Mouse (Mus musculus): ENCODE measurements around the gene Pdik1l. TPM values are rescaled to one million over a fixed set of nuclear protein-coding genes. Genes with fewer than 3 reads are reported as not detected.
A peak's percentile ranks its signal among the peaks of the same experiment; 100 is the strongest.
"Not testable (repeated sequence)": the region's sequence is repeated elsewhere in the genome, so short reads cannot be mapped to it uniquely, and the experiment has no call there.

The Pdik1l gene
- total RNA-seq, 4 experiments from 2014 or later, result 13.0 to 20.0 (median 15.5) TPM

GRCm38 (mm10) chr4:134298626-134299497, 11.2 kb upstream of the Pdik1l start:
- DNase-seq, result no peak

- DNase-seq, result no peak
Measured at GRCm38 (mm10) chr4:134297369-134297768, 9.7 kb upstream of the Pdik1l start.

DNA sequence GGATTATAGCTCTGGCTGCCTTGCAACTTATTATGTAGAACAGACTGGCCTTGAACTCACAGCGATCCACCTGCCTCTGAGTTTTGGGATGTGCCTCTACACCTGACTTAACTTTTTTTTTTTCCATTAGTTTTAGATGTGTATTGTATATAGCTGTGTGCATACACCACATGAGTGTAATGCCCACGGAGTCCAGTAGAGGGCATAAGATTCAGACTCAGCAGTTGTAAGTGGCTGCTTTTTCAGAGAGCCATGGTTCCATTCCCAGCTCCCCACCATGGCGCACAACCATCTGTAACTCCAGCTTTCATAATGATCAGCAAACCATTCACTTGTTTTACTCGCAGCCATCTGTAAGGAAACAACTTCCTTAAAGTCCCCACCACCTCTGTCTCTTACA, 8.8 kb upstream of the Pdik1l start:
- no peak for DNase-seq

DNA sequence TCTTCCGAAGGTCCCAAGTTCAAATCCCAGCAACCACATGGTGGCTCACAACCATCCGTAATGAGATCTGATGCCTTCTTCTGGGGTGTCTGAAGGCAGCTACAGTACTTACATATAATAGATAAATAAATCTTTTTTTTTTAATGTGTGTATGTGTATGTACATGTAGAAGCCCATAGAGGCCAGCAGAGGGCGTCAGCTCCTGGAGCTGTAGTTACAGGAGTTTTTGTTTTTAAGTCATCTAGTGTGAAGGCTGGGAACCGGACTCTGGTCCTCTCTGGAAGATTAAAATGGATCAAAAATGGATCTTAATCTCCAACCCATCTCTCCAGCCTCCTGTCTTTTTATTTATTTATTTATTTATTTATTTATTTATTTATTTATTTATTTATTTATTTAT, 8.4 kb upstream of the Pdik1l start:
- DNase-seq, result not testable (repeated sequence)

- no peak for DNase-seq
Measured at GRCm38 (mm10) chr4:134293692-134294163, 6.0 kb upstream of the Pdik1l start.

DNA sequence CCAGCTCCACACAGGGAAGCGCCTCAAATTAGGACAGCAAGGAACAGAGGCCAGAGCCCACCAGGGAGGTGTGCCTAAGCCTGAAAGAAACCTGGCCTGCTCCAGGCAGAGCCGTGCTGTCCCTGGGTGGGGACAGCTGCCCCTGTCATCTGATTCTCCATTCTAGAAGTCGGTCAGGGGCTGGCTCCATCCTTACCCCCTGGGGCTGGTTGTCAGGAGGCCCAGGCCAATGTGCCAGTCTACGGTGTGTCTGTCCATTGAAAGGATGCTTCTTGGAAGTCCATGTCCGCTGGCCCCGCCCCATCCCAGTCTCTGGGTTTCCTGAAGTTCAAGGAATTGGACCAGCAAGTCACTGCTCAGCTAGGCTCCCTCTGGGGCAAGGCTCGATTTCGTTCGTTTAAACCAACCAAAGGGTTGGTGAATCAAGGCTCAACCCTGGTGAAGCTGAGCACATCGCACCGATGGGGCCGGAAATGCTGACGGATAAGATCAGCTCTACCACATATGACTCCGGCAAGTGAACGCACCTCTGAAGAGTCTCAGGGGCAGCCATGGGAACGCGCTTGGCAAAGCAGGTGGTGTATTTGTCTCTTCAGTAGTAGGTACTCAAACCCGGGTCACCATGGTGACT, 5.5 kb upstream of the Pdik1l start:
- DNase-seq, result no peak

GRCm38 (mm10) chr4:134292067-134292466, 4.4 kb upstream of the Pdik1l start:
- peak; percentile 35 for DNase-seq

DNA sequence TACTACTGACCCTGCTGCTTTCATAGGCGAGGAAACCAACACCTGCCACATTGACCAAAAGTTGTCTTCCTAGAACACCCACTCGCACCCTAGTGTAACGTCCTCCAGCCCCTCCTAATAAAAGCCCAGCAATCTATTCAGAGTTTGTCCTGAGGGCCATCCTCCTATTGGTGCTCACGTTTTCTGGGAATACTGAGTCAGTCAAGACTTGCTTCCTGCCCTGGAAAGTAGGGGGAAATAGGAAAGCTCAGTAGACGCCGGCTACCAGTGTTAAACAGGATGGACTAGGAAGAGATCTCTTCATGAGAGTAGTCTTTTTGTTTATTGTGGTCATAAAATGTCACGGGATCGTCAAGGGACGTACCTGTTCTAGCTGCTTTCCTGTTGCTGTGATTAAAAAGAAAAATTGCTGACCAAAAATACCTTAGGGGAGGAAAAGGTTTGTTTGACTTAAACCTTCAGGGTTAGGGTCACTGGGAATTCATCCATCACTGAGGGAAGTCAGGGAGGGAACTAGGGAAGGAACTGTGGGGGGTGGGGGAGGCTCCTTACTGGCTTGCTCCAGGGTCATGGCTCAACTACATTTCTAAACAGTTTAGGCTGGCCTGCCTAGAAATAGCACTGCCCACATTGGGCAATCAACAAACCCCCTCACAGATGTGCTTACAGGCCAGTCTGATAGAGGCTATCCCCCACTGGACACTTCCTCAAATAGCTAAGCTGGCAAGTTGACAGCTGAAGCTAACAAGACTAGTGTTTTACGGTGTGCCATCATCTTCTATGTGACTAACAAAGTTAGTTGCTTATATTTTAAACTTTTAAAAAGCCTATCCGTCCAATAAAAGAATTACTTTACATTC, 932 bp upstream of the Pdik1l start:
- no peak for DNase-seq

- peak; percentile 91 for DNase-seq
Measured at GRCm38 (mm10) chr4:134287168-134287564, 529 bp downstream of the Pdik1l start.

- DNase-seq, result peak; percentile 19
Measured at GRCm38 (mm10) chr4:134286226-134287167, 1.2 kb downstream of the Pdik1l start.

GRCm38 (mm10) chr4:134284942-134285341, 2.8 kb downstream of the Pdik1l start:
- no peak for DNase-seq

DNA sequence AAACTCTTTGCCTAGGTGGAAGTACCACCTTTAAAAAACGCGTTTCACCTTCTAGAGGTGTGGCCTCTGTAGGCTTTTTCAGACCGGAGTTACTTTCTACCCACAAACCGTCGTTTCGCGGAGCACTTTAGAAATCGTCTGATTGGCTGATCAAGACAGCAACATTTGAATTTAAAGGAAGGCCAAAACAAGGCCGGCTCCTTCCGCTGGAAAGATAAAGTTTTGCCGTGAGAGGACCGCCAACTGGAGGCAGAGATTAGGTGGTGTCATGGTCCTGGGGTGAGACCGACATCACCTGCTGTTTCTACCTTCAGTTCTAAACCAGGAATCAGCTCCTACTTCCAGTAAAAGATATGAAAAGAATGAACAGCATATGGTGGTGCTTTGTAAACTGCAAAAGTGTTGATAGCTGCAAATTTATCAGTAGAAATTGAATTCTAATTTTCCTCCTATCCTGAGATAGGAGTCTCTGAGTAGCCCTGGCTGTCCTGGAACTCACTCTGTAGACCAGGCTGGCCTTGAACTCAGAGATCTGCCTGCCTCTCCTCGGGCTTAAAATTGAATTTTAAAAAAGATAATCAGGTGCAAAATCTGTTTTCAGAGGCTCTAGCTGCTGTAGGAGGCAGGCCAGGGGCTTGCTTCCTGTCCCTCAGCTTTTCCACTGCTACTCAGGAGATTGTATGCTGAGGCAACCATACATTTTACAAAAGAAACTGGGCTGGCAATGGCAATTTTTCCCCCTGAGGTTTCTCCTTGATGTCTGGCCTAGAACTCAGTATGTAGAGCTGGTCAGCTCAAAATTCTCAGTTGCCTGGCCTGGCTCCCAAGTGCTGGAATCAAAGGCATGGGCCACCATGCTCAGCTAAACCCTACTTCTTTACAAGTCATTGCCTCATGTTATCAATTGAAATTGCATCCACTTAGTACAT, 14.0 kb downstream of the Pdik1l start:
- no peak for DNase-seq

DNA sequence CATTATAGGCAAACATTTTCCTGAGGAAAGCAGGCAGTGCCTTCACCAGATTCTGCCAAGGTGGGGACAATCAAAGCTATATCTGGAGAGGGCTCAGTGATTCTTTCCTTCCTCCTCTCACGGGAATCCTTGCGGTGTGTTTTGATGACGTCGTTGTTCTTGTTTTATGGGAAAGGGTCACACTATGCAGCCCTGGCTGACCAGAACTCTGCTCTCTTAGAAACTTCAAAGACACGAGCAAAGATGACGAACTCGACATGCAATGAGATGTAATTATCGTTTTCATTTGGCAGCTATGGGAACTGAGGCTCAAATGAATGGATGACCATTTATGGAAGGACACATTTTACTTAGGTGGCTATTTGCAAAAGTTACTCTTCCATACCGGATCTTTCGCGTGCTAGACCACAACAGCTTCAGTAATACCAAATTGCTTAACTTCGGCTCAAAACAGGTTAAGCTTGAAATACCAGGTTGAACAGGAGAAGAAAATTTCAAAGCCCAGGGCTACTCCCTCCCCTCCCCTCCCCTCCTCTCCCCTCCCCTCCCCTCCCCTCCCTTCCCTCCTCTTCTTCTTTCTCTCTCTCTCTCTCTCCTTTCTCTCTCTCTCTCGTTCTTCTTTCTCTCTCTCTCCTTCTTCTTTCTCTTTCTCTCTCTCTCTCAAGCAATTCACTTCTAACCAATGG, 14.8 kb downstream of the Pdik1l start:
- no peak for DNase-seq

DNA sequence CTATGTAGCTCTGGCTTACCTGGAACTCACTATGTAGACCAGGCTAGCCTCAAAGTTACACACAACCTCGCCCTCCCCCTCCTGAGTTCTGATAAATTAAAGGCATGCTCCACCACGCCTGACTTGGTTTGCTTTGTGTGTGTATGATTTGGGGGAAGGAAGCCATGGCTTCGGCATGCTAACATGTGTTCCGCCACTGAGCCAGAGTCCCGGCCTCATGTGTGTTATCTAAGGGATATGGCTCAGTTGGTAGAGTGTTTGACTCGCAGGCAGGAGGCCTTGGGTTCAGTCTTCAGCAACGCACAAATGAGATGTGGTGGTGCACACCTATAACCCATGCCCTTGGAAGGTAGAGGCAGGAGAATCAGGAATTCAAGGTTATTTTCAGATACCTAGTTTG, 15.7 kb downstream of the Pdik1l start:
- DNase-seq, result no peak

DNA sequence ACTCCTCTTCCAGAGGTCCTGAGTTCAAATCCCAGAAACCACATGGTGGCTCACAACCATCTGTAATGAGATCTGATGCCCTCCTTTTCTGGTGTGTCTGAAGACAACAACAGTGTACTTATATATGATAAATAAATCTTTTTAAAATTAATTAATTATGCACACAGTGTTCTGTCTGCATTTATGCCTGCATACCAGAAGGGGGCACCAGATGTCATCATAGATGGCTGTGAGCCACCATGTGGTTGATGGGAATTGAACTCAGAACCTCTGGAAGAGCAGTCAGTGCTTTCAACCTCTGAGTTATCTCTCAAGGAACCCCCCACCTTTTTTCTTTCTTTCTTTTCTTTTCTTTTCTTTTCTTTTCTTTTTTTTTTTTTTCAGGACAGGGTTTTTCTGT, 18.1 kb downstream of the Pdik1l start:
- not testable (repeated sequence) for DNase-seq

GRCm38 (mm10) chr4:134268102-134268655, 19.5 kb downstream of the Pdik1l start:
- DNase-seq, result no peak

- DNase-seq, result no peak
Measured at GRCm38 (mm10) chr4:134265860-134266585, 21.7 kb downstream of the Pdik1l start.

GRCm38 (mm10) chr4:134263191-134263590, 24.5 kb downstream of the Pdik1l start:
- DNase-seq, result peak; percentile 50

GRCm38 (mm10) chr4:134258354-134258753, 29.3 kb downstream of the Pdik1l start:
- no peak for DNase-seq

All from adrenal gland, adult 8-10 months (tissue).